Mouse (Mus musculus) left cerebral cortex, adult 9 months (tissue): ENCODE data around the gene A930009A15Rik.

Experiments used
- DNase-seq, 2 experiments: peaks; one replicate each; pipeline ENCODE4 v3.0.0; 2022; ENCODE audit warnings: low spot score in 2 of 2

Gene A930009A15Rik

GRCm38 (mm10) chr10:115569712-115570491, at the start of gene A930009A15Rik:
Gene A930009A15Rik, plus strand, starts transcription at chr10:115569986.
- no peak for DNase-seq

- DNase-seq: no peak
Observed at GRCm38 (mm10) chr10:115520200-115521080, 49.3 kb upstream of the A930009A15Rik start.

- no peak for DNase-seq
Observed at GRCm38 (mm10) chr10:115521081-115521451, 48.7 kb upstream of the A930009A15Rik start.

GRCm38 (mm10) chr10:115528892-115529291, 40.9 kb upstream of the A930009A15Rik start:
- no peak for DNase-seq

GRCm38 (mm10) chr10:115529768-115530167, 40.0 kb upstream of the A930009A15Rik start:
- DNase-seq: no peak

- DNase-seq: no peak
Observed at GRCm38 (mm10) chr10:115530746-115531145, 39.0 kb upstream of the A930009A15Rik start.

- no peak for DNase-seq
Observed at GRCm38 (mm10) chr10:115542917-115543316, 26.9 kb upstream of the A930009A15Rik start.

- DNase-seq: no peak
Observed at GRCm38 (mm10) chr10:115550253-115550652, 19.5 kb upstream of the A930009A15Rik start.

GRCm38 (mm10) chr10:115551069-115551468, 18.7 kb upstream of the A930009A15Rik start:
- no peak for DNase-seq

- no peak for DNase-seq
Observed at GRCm38 (mm10) chr10:115553352-115554113, 16.3 kb upstream of the A930009A15Rik start.

- no peak for DNase-seq
Observed at GRCm38 (mm10) chr10:115555191-115555765, 14.5 kb upstream of the A930009A15Rik start.

GRCm38 (mm10) chr10:115556738-115557242, 13.0 kb upstream of the A930009A15Rik start:
- DNase-seq: no peak

GRCm38 (mm10) chr10:115561136-115561880, 8.5 kb upstream of the A930009A15Rik start:
- DNase-seq: no peak

GRCm38 (mm10) chr10:115562911-115563686, 6.7 kb upstream of the A930009A15Rik start:
- no peak for DNase-seq

GRCm38 (mm10) chr10:115563961-115564360, 5.8 kb upstream of the A930009A15Rik start:
- DNase-seq: no peak

GRCm38 (mm10) chr10:115570577-115570976, 791 bp downstream of the A930009A15Rik start:
- no peak for DNase-seq

- no peak for DNase-seq
Observed at GRCm38 (mm10) chr10:115571317-115571716, 1.5 kb downstream of the A930009A15Rik start.

- DNase-seq: no peak
Observed at GRCm38 (mm10) chr10:115571734-115572440, 2.1 kb downstream of the A930009A15Rik start.

- DNase-seq: no peak
Observed at GRCm38 (mm10) chr10:115579076-115579475, 9.3 kb downstream of the A930009A15Rik start.
